In the genomic region with DNA sequence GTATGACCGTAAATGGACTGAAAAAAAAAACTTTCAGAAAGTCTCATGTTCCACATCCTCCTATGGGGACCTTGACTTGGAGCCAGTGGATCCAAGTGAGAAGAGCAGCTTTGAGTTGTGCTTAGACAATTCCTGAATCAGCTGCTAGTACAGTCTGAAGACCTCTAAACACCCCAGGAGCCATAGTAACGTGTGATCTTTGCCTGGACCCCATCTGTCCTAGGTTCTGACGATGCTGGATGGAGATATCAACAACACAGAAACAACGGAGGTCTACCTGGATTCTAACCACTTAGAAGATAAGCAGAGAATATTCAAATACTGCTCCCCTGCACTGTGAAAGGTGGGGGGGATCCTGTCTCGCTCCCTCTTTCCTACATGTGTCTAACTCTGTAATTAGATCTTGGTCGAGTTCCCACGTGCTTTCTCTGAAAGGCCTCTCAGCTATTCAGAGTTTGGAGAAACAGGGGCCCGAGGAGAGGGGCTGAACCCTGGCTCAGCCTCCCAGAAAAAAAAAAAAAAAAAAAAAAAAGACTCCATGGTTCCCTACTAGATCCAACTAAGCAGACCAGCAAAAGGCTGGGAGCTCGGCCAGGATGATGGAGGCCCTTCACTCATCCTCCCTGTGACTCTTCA, we compare ENCODE assay signal across 16 mouse cellular contexts.
A peak's percentile ranks its signal among the peaks of the same experiment; 100 is the strongest.
DNase-seq lines count a peak whose midpoint lies in the region; ATAC-seq and TF ChIP-seq lines count a peak whose summit lies in the region.
"Had no signal": no experiment of that assay in that cellular context is flagged by ENCODE, and none has a peak within 500 bp of the region (broad histone marks: within the 10 kb centered on the region; RNA-seq: fewer than 3 reads in every experiment).

No protein-coding gene starts in this region.

- H3K9ac ChIP-seq in heart, embryonic 13.5 days: no peak overlapping the region
- H3K9ac ChIP-seq in lung, embryonic 14.5 days: no peak overlapping the region
- H3K9ac ChIP-seq in limb, embryonic 14.5 days (ENCODE audit: low read depth, low read length, severe bottlenecking): no peak overlapping the region
- H3K9ac ChIP-seq in stomach, embryonic 16.5 days (ENCODE audit: low read length): 0 out of 2 replicates have a peak overlapping the region, but pooled peaks have one; percentile 0
- H3K9ac ChIP-seq: hindbrain, embryonic 12.5 days; midbrain, embryonic 12.5 days had no signal

- no peak for DNase-seq in heart, adult 18-20 months
- peak; percentile 78 for DNase-seq in lung, embryonic 14.5 days
- DNase-seq in lung, postnatal 14 days: no peak
- DNase-seq in limb, embryonic 14.5 days (ENCODE audit: low spot score): peak; percentile 64
- DNase-seq in retina, postnatal 1 day: no peak
- DNase-seq in gastrocnemius, postnatal 25 days: no peak
- DNase-seq: cerebellum, postnatal 36 days; gastrocnemius, postnatal 36 days; kidney, adult 8-10 months; layer of hippocampus, adult 9-11 months; right cerebral cortex, postnatal 25 days; thymus, postnatal 25 days had no signal

- H3K36me3 ChIP-seq in heart, embryonic 13.5 days: no peaks in the 10 kb centered on the region
- no peaks in the 10 kb centered on the region for H3K36me3 ChIP-seq in lung, embryonic 14.5 days (ENCODE audit: insufficient read depth)
- no peaks in the 10 kb centered on the region for H3K36me3 ChIP-seq in limb, embryonic 14.5 days (ENCODE audit: control insufficient read depth, insufficient read depth, low read length)
- no peaks in the 10 kb centered on the region for H3K36me3 ChIP-seq in stomach, embryonic 16.5 days (ENCODE audit: control insufficient read depth, insufficient read depth, low read length)
- H3K36me3 ChIP-seq: hindbrain, embryonic 12.5 days; midbrain, embryonic 12.5 days had no signal

- no peak for ATAC-seq in heart, embryonic 13.5 days (ENCODE audit: extremely low read depth, insufficient number of reproducible peaks, low FRiP score, low TSS enrichment)
- no peak for ATAC-seq in lung, embryonic 14.5 days (ENCODE audit: insufficient read depth)
- ATAC-seq in limb, embryonic 14.5 days (ENCODE audit: low FRiP score, low read depth): no peak
- ATAC-seq in stomach, embryonic 16.5 days (ENCODE audit: insufficient read depth, low FRiP score): no peak

- H3K4me1 ChIP-seq in heart, embryonic 13.5 days: peaks cover 71% of the 10 kb centered on the region
- H3K4me1 ChIP-seq in lung, embryonic 14.5 days (ENCODE audit: insufficient read depth): peaks cover 53% of the 10 kb centered on the region
- H3K4me1 ChIP-seq in limb, embryonic 14.5 days (ENCODE audit: control insufficient read depth, insufficient read depth, low read length): peaks cover 72% of the 10 kb centered on the region
- peaks cover 64% of the 10 kb centered on the region for H3K4me1 ChIP-seq in stomach, embryonic 16.5 days (ENCODE audit: control insufficient read depth, insufficient read depth, low read length)

- peak overlapping the region; percentile 49 for H3K27ac ChIP-seq in heart, embryonic 13.5 days (replicated peaks)
- peak overlapping the region; percentile 95 for H3K27ac ChIP-seq in lung, embryonic 14.5 days (ENCODE audit: low read depth)
- H3K27ac ChIP-seq in limb, embryonic 14.5 days (replicated peaks; ENCODE audit: low read depth, low read length): peak overlapping the region; percentile 49; the same call in 1 of the 2 replicates
- peak overlapping the region; percentile 83 for H3K27ac ChIP-seq in stomach, embryonic 16.5 days (ENCODE audit: low read length)
- H3K27ac ChIP-seq: hindbrain, embryonic 12.5 days; midbrain, embryonic 12.5 days had no signal

- 69% methylated on average over 9 of the region's 9 CpGs for WGBS in heart, embryonic 13.5 days
- 26% methylated on average over 9 of the region's 9 CpGs for WGBS in lung, embryonic 14.5 days
- WGBS in limb, embryonic 14.5 days: 50% methylated on average over 9 of the region's 9 CpGs
- WGBS in stomach, embryonic 16.5 days: 40% methylated on average over 9 of the region's 9 CpGs

- TF ChIP-seq CTCF in lung, embryonic 14.5 days (IDR thresholded peaks at IDR 0.05; ENCODE audit: low read depth): no peak

- H3K4me2 ChIP-seq in heart, embryonic 13.5 days: no peak overlapping the region
- H3K4me2 ChIP-seq in lung, embryonic 14.5 days: peak overlapping the region; percentile 19; the same call in 1 of the 2 replicates
- H3K4me2 ChIP-seq in limb, embryonic 14.5 days (replicated peaks; ENCODE audit: low read depth, low read length, severe bottlenecking): no peak overlapping the region
- no peak overlapping the region for H3K4me2 ChIP-seq in stomach, embryonic 16.5 days (ENCODE audit: low read depth, low read length)
- H3K4me2 ChIP-seq: hindbrain, embryonic 12.5 days; midbrain, embryonic 12.5 days had no signal

- TF ChIP-seq POLR2A in limb, embryonic 14.5 days (IDR thresholded peaks at IDR 0.05; ENCODE audit: borderline replicate concordance, extremely low read depth, insufficient read depth, insufficient read length): no peak

- H3K9me3 ChIP-seq in heart, embryonic 13.5 days: 0 out of 2 replicates have a peak, but pooled peaks cover 4% of the 10 kb centered on the region
- H3K9me3 ChIP-seq in lung, embryonic 14.5 days (ENCODE audit: low read depth, low read length): no peaks in the 10 kb centered on the region
- H3K9me3 ChIP-seq in limb, embryonic 14.5 days (ENCODE audit: control insufficient read depth, low read length): no peaks in the 10 kb centered on the region
- H3K9me3 ChIP-seq in stomach, embryonic 16.5 days (replicated peaks; ENCODE audit: control insufficient read depth, low read length): no peaks in the 10 kb centered on the region
- H3K9me3 ChIP-seq: hindbrain, embryonic 12.5 days; midbrain, embryonic 12.5 days had no signal

- H3K4me3 ChIP-seq in heart, embryonic 13.5 days: no peak overlapping the region
- H3K4me3 ChIP-seq in lung, embryonic 14.5 days (ENCODE audit: low read depth, low read length): no peak overlapping the region
- H3K4me3 ChIP-seq in limb, embryonic 14.5 days (replicated peaks; ENCODE audit: low read length): no peak overlapping the region
- H3K4me3 ChIP-seq in stomach, embryonic 16.5 days (replicated peaks; ENCODE audit: low read length): no peak overlapping the region
- H3K4me3 ChIP-seq: hindbrain, embryonic 12.5 days; midbrain, embryonic 12.5 days had no signal

- H3K27me3 ChIP-seq in heart, embryonic 13.5 days (replicated peaks): no peaks in the 10 kb centered on the region
- no peaks in the 10 kb centered on the region for H3K27me3 ChIP-seq in lung, embryonic 14.5 days (ENCODE audit: insufficient read depth, low read length)
- no peaks in the 10 kb centered on the region for H3K27me3 ChIP-seq in limb, embryonic 14.5 days (ENCODE audit: control insufficient read depth, insufficient read depth, low read length)
- no peaks in the 10 kb centered on the region for H3K27me3 ChIP-seq in stomach, embryonic 16.5 days (ENCODE audit: control insufficient read depth, insufficient read depth, low read length)

Comparison
In these comparisons a context has a peak if more than half of its experiments do, and no peak if none do; other contexts are left out.
1. DNase-seq: peak in lung, embryonic 14.5 days (single experiment) and limb, embryonic 14.5 days (single experiment); none in heart, adult 18-20 months (0 of 2), lung, postnatal 14 days (single experiment), retina, postnatal 1 day (single experiment) and gastrocnemius, postnatal 25 days (single experiment).
2. Peak in every context shown above with its lines, with median percentiles within 50 percentile points of each other: H3K27ac ChIP-seq.